Mouse (Mus musculus): ENCODE data around the gene Plcb1.

The Plcb1 gene

GRCm38 (mm10) chr2:135075375-135075774 lies 289.5 kb downstream of the Plcb1 start:
- no peak for DNase-seq

GRCm38 (mm10) chr2:135092588-135093162 lies 306.8 kb downstream of the Plcb1 start:
- DNase-seq = no peak

GRCm38 (mm10) chr2:135101292-135101691 lies 315.4 kb downstream of the Plcb1 start:
- no peak for DNase-seq

- no peak for DNase-seq
Observed at GRCm38 (mm10) chr2:135101943-135102342, 316.1 kb downstream of the Plcb1 start.

- no peak for DNase-seq
Observed at GRCm38 (mm10) chr2:135106649-135107048, 320.8 kb downstream of the Plcb1 start.

- no peak for DNase-seq
Observed at GRCm38 (mm10) chr2:135108607-135109006, 322.7 kb downstream of the Plcb1 start.

GRCm38 (mm10) chr2:135114501-135115128 lies 328.7 kb downstream of the Plcb1 start:
- DNase-seq = no peak

- no peak for DNase-seq
Observed at GRCm38 (mm10) chr2:135123057-135123456, 337.2 kb downstream of the Plcb1 start.

- no peak for DNase-seq
Observed at GRCm38 (mm10) chr2:135123695-135124343, 338.0 kb downstream of the Plcb1 start.

- no peak for DNase-seq
Observed at GRCm38 (mm10) chr2:135140576-135140975, 354.7 kb downstream of the Plcb1 start.

- no peak for DNase-seq
Observed at GRCm38 (mm10) chr2:135152289-135152688, 366.4 kb downstream of the Plcb1 start.

- no peak for DNase-seq
Observed at GRCm38 (mm10) chr2:135153248-135153647, 367.4 kb downstream of the Plcb1 start.

- no peak for DNase-seq
Observed at GRCm38 (mm10) chr2:135156055-135156454, 370.2 kb downstream of the Plcb1 start.

GRCm38 (mm10) chr2:135157961-135158360 lies 372.1 kb downstream of the Plcb1 start:
- DNase-seq = no peak

- no peak for DNase-seq
Observed at GRCm38 (mm10) chr2:135161673-135162072, 375.8 kb downstream of the Plcb1 start.

- DNase-seq = no peak
Observed at GRCm38 (mm10) chr2:135165512-135165911, 379.6 kb downstream of the Plcb1 start.

- DNase-seq = no peak
Observed at GRCm38 (mm10) chr2:135175544-135175943, 389.7 kb downstream of the Plcb1 start.

GRCm38 (mm10) chr2:135187659-135188058 lies 401.8 kb downstream of the Plcb1 start:
- no peak for DNase-seq

GRCm38 (mm10) chr2:135200830-135201229 lies 415.0 kb downstream of the Plcb1 start:
- DNase-seq = no peak

- DNase-seq = no peak
Observed at GRCm38 (mm10) chr2:135202390-135202789, 416.5 kb downstream of the Plcb1 start.

GRCm38 (mm10) chr2:135204141-135205120 lies 418.6 kb downstream of the Plcb1 start:
- no peak for DNase-seq

- no peak for DNase-seq
Observed at GRCm38 (mm10) chr2:135208890-135209289, 423.0 kb downstream of the Plcb1 start.

All from cerebellum, adult 18-20 months (tissue).